In the genomic region with DNA sequence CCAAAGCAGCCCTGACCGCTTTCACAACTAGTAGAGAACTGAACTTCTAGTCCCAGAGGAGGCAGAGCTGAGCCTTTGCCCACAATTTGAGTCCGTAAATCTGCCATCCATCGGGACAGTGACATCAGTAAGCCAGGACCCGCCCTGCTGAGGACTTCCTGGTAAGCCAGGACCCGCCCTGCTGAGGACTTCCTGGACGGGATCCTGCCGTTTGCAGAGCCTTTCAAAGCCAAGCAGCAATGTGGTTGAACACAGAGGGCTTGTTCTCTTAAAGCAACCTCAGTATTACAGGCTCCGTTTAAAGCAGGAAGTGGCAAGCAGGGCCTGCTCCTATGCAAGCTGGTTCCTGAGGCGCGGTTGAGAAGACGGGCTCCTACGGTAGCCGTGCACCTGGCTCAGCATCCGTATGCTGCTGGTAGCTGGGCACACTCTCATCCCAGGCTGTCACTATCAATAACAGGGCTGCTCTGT, we compare ENCODE assay signal across 8 mouse cellular contexts. TPM values are rescaled to one million over a fixed set of nuclear protein-coding genes. Genes with fewer than 3 reads are reported as not detected.
DNase-seq lines count a peak whose midpoint lies in the region; ATAC-seq lines count a peak whose summit lies in the region.

No protein-coding gene starts in this region.

- H3K27ac ChIP-seq in intestine, embryonic 14.5 days (ENCODE audit: low read depth) = peak overlapping the region; percentile 71
- H3K27ac ChIP-seq in liver, embryonic 16.5 days (ENCODE audit: low read length) = peak overlapping the region; percentile 73
- H3K27ac ChIP-seq in neural tube, embryonic 11.5 days (ENCODE audit: low read depth, low read length) = no peak overlapping the region

- peak overlapping the region; percentile 21 for H3K4me3 ChIP-seq in intestine, embryonic 14.5 days (ENCODE audit: low read depth, low read length)
- H3K4me3 ChIP-seq in liver, embryonic 16.5 days (ENCODE audit: low read depth, low read length) = peak overlapping the region; percentile 53
- H3K4me3 ChIP-seq in neural tube, embryonic 11.5 days (ENCODE audit: low read depth, low read length) = 0 out of 2 replicates have a peak overlapping the region, but pooled peaks have one; percentile 0

- intact Hi-C loops in gastrocnemius, postnatal 36 days (cut with DNase I) = no loop called here

- 15% methylated on average over 14 of the region's 14 CpGs for WGBS in intestine, embryonic 14.5 days
- 5% methylated on average over 14 of the region's 14 CpGs for WGBS in liver, embryonic 16.5 days (ENCODE audit: insufficient replicate concordance)
- WGBS in neural tube, embryonic 11.5 days = 30% methylated on average over 14 of the region's 14 CpGs

- DNase-seq in 3134 (ENCODE audit: extremely low read depth, insufficient read length, low spot score) = peak; percentile 50
- DNase-seq in R1 (ENCODE audit: low read depth, low spot score) = peak; percentile 56
- DNase-seq in cerebellum, postnatal 36 days = peak; percentile 52 to 55
- DNase-seq in gastrocnemius, postnatal 36 days = peak; percentile 77 to 82
- DNase-seq in intestine, embryonic 14.5 days (ENCODE audit: low spot score) = peak; percentile 80
- peak; percentile 38 for DNase-seq in neural tube, embryonic 11.5 days (ENCODE audit: low spot score)
- peak; percentile 84 for DNase-seq in thymus, postnatal 14 days

- H3K36me3 ChIP-seq in intestine, embryonic 14.5 days (ENCODE audit: control insufficient read depth, insufficient read depth, low read length) = no peaks in the 10 kb centered on the region
- H3K36me3 ChIP-seq in liver, embryonic 16.5 days (ENCODE audit: control insufficient read depth, insufficient read depth) = no peaks in the 10 kb centered on the region
- H3K36me3 ChIP-seq in neural tube, embryonic 11.5 days (ENCODE audit: control insufficient read depth, insufficient read depth, low read length) = no peaks in the 10 kb centered on the region

- peak overlapping the region; percentile 39 for H3K9ac ChIP-seq in intestine, embryonic 14.5 days (ENCODE audit: low read length)
- peak overlapping the region; percentile 53 for H3K9ac ChIP-seq in liver, embryonic 16.5 days (ENCODE audit: low read depth, low read length)
- peak overlapping the region; percentile 1 for H3K9ac ChIP-seq in neural tube, embryonic 11.5 days (ENCODE audit: low read length)

- H3K9me3 ChIP-seq in intestine, embryonic 14.5 days (ENCODE audit: control insufficient read depth, low read length) = no peaks in the 10 kb centered on the region
- no peaks in the 10 kb centered on the region for H3K9me3 ChIP-seq in liver, embryonic 16.5 days (replicated peaks; ENCODE audit: control insufficient read depth, low read length)
- H3K9me3 ChIP-seq in neural tube, embryonic 11.5 days (ENCODE audit: control insufficient read depth, low read length) = no peaks in the 10 kb centered on the region

- peak; percentile 75 for ATAC-seq in intestine, embryonic 14.5 days (replicated peaks; ENCODE audit: low FRiP score, low TSS enrichment, low read depth)
- ATAC-seq in liver, embryonic 16.5 days (ENCODE audit: low read depth) = peak; percentile 33
- ATAC-seq in neural tube, embryonic 11.5 days (ENCODE audit: insufficient read depth, low FRiP score, low TSS enrichment) = no peak

- no peaks in the 10 kb centered on the region for H3K27me3 ChIP-seq in intestine, embryonic 14.5 days (replicated peaks; ENCODE audit: control insufficient read depth, insufficient read depth, low read length)
- H3K27me3 ChIP-seq in liver, embryonic 16.5 days (ENCODE audit: control insufficient read depth, insufficient read depth, low read depth, low read length) = no peaks in the 10 kb centered on the region; the same call in 1 of the 2 replicates
- H3K27me3 ChIP-seq in neural tube, embryonic 11.5 days (ENCODE audit: control insufficient read depth, insufficient read depth, low read length) = no peaks in the 10 kb centered on the region

- peak overlapping the region; percentile 60 for H3K4me2 ChIP-seq in intestine, embryonic 14.5 days (ENCODE audit: low read length)
- H3K4me2 ChIP-seq in liver, embryonic 16.5 days (ENCODE audit: low read depth, low read length) = peak overlapping the region; percentile 71
- H3K4me2 ChIP-seq in neural tube, embryonic 11.5 days (ENCODE audit: low read depth) = peak overlapping the region; percentile 30

- peaks cover 15% of the 10 kb centered on the region for H3K4me1 ChIP-seq in intestine, embryonic 14.5 days (replicated peaks; ENCODE audit: control insufficient read depth, insufficient read depth, low read length)
- peaks cover 53% of the 10 kb centered on the region for H3K4me1 ChIP-seq in liver, embryonic 16.5 days (ENCODE audit: control insufficient read depth, low read depth, low read length)
- no peaks in the 10 kb centered on the region for H3K4me1 ChIP-seq in neural tube, embryonic 11.5 days (ENCODE audit: control insufficient read depth, insufficient read depth, low read length)

RNA-seq across cellular contexts. Expression of gene Yy1, which starts 27.0 kb away (rescaled TPM):
- total RNA-seq in gastrocnemius, postnatal 36 days (2021) = 10 to 100 TPM; 24.6 to 28.5 TPM
- 18.4 and 20.5 TPM in 2 replicates for polyA plus RNA-seq in intestine, embryonic 14.5 days (2014; fragmentation: Nextera tagmentation; extraction: Ambion mirVana)
- 6.6 and 8.2 TPM in 2 replicates for polyA plus RNA-seq in liver, embryonic 16.5 days (2015; fragmentation: Nextera tagmentation; extraction: Ambion mirVana)
- polyA plus RNA-seq in neural tube, embryonic 11.5 days (2014; fragmentation: Nextera tagmentation; extraction: Ambion mirVana) = 17.6 and 18.7 TPM in 2 replicates

Comparison
In these comparisons a context has a peak if more than half of its experiments do, and no peak if none do; other contexts are left out.
1. H3K4me3 ChIP-seq: peak in every context shown above with its lines; median percentile 53 in liver, embryonic 16.5 days; 21 in intestine, embryonic 14.5 days; 0 in neural tube, embryonic 11.5 days.
2. H3K9ac ChIP-seq: peak in every context shown above with its lines; median percentile 53 in liver, embryonic 16.5 days; 39 in intestine, embryonic 14.5 days; 1 in neural tube, embryonic 11.5 days.